Mouse (Mus musculus): Measurements from ENCODE around the gene Phldb2. TPM values are rescaled to one million over a fixed set of nuclear protein-coding genes. Genes with fewer than 3 reads are reported as not detected.

Phldb2 gene
- polyA plus RNA-seq, 1 experiment = 1.8 TPM

GRCm38 (mm10) chr16:45787650-45788049 is 165.7 kb downstream of the Phldb2 start:
- H3K27ac ChIP-seq (ENCODE audit: control insufficient read depth, insufficient read depth, low read length) = no peak overlapping the region

GRCm38 (mm10) chr16:45786639-45787038 is 166.8 kb downstream of the Phldb2 start:
- no peaks in the 10 kb centered on the region for H3K27me3 ChIP-seq (ENCODE audit: control insufficient read depth, insufficient read depth, low read length)
- H3K4me1 ChIP-seq (replicated peaks; ENCODE audit: control insufficient read depth, insufficient read depth, low read length) = peaks cover 6% of the 10 kb centered on the region
- TF ChIP-seq POLR2A (IDR thresholded peaks at IDR 0.05; ENCODE audit: control insufficient read depth, extremely low read depth, insufficient read depth, low read length, poor library complexity) (no peak), CTCF (IDR thresholded peaks at IDR 0.05; ENCODE audit: borderline replicate concordance, control insufficient read depth, extremely low read depth, insufficient read depth, low read length, poor library complexity) (no peak)
- peak; percentile 32 for DNase-seq
- H3K27ac ChIP-seq (ENCODE audit: control insufficient read depth, insufficient read depth, low read length) = no peak overlapping the region
- no peaks in the 10 kb centered on the region for H3K36me3 ChIP-seq (ENCODE audit: control insufficient read depth, insufficient read depth, low read length)
- 19% methylated on average over 8 of the region's 8 CpGs for WGBS
- no peak overlapping the region for H3K4me3 ChIP-seq (ENCODE audit: control insufficient read depth, insufficient read depth, low read length)

More at GRCm38 (mm10) chr16:45787650-45788049, 165.7 kb downstream of the Phldb2 start:
- 95% methylated on average over 6 of the region's 6 CpGs for WGBS
- peaks cover 6% of the 10 kb centered on the region for H3K4me1 ChIP-seq (replicated peaks; ENCODE audit: control insufficient read depth, insufficient read depth, low read length)
- DNase-seq = no peak
- no peaks in the 10 kb centered on the region for H3K36me3 ChIP-seq (ENCODE audit: control insufficient read depth, insufficient read depth, low read length)
- no peaks in the 10 kb centered on the region for H3K27me3 ChIP-seq (ENCODE audit: control insufficient read depth, insufficient read depth, low read length)
- no peak for TF ChIP-seq POLR2A (IDR thresholded peaks at IDR 0.05; ENCODE audit: control insufficient read depth, extremely low read depth, insufficient read depth, low read length, poor library complexity)
- TF ChIP-seq CTCF (IDR thresholded peaks at IDR 0.05; ENCODE audit: borderline replicate concordance, control insufficient read depth, extremely low read depth, insufficient read depth, low read length, poor library complexity) = no peak
- no peak overlapping the region for H3K4me3 ChIP-seq (ENCODE audit: control insufficient read depth, insufficient read depth, low read length)

GRCm38 (mm10) chr16:45780001-45780400 is 173.4 kb downstream of the Phldb2 start:
- Histone ChIP-seq H3K27ac (ENCODE audit: control insufficient read depth, insufficient read depth, low read length) (no peak overlapping the region), H3K27me3 (ENCODE audit: control insufficient read depth, insufficient read depth, low read length) (no peaks in the 10 kb centered on the region), H3K4me1 (replicated peaks; ENCODE audit: control insufficient read depth, insufficient read depth, low read length) (no peaks in the 10 kb centered on the region), H3K36me3 (ENCODE audit: control insufficient read depth, insufficient read depth, low read length) (no peaks in the 10 kb centered on the region), H3K4me3 (ENCODE audit: control insufficient read depth, insufficient read depth, low read length) (no peak overlapping the region)
- WGBS = 52% methylated on average over 6 of the region's 6 CpGs
- no peak for TF ChIP-seq CTCF (IDR thresholded peaks at IDR 0.05; ENCODE audit: borderline replicate concordance, control insufficient read depth, extremely low read depth, insufficient read depth, low read length, poor library complexity)
- TF ChIP-seq POLR2A (IDR thresholded peaks at IDR 0.05; ENCODE audit: control insufficient read depth, extremely low read depth, insufficient read depth, low read length, poor library complexity) = no peak
- DNase-seq = no peak

- WGBS = 97% methylated on average over 5 of the region's 5 CpGs
- H3K36me3 ChIP-seq (ENCODE audit: control insufficient read depth, insufficient read depth, low read length) = no peaks in the 10 kb centered on the region
- TF ChIP-seq POLR2A (IDR thresholded peaks at IDR 0.05; ENCODE audit: control insufficient read depth, extremely low read depth, insufficient read depth, low read length, poor library complexity) = no peak
- no peak for TF ChIP-seq CTCF (IDR thresholded peaks at IDR 0.05; ENCODE audit: borderline replicate concordance, control insufficient read depth, extremely low read depth, insufficient read depth, low read length, poor library complexity)
Observed at GRCm38 (mm10) chr16:45774813-45775212, 178.6 kb downstream of the Phldb2 start.

GRCm38 (mm10) chr16:45770914-45771313 is 182.5 kb downstream of the Phldb2 start:
- H3K27ac ChIP-seq (ENCODE audit: control insufficient read depth, insufficient read depth, low read length) = no peak overlapping the region
- WGBS = 98% methylated on average over 6 of the region's 6 CpGs
- no peak for DNase-seq
- no peaks in the 10 kb centered on the region for H3K36me3 ChIP-seq (ENCODE audit: control insufficient read depth, insufficient read depth, low read length)
- no peaks in the 10 kb centered on the region for H3K4me1 ChIP-seq (replicated peaks; ENCODE audit: control insufficient read depth, insufficient read depth, low read length)
- H3K4me3 ChIP-seq (ENCODE audit: control insufficient read depth, insufficient read depth, low read length) = no peak overlapping the region
- H3K27me3 ChIP-seq (ENCODE audit: control insufficient read depth, insufficient read depth, low read length) = no peaks in the 10 kb centered on the region
- TF ChIP-seq CTCF (IDR thresholded peaks at IDR 0.05; ENCODE audit: borderline replicate concordance, control insufficient read depth, extremely low read depth, insufficient read depth, low read length, poor library complexity) = no peak
- no peak for TF ChIP-seq POLR2A (IDR thresholded peaks at IDR 0.05; ENCODE audit: control insufficient read depth, extremely low read depth, insufficient read depth, low read length, poor library complexity)

More at GRCm38 (mm10) chr16:45774813-45775212, 178.6 kb downstream of the Phldb2 start:
- Histone ChIP-seq H3K27me3 (ENCODE audit: control insufficient read depth, insufficient read depth, low read length) (no peaks in the 10 kb centered on the region), H3K4me3 (ENCODE audit: control insufficient read depth, insufficient read depth, low read length) (no peak overlapping the region), H3K4me1 (replicated peaks; ENCODE audit: control insufficient read depth, insufficient read depth, low read length) (no peaks in the 10 kb centered on the region), H3K27ac (ENCODE audit: control insufficient read depth, insufficient read depth, low read length) (no peak overlapping the region)
- DNase-seq = no peak

GRCm38 (mm10) chr16:45767853-45768640 is 185.4 kb downstream of the Phldb2 start:
- 92% methylated on average over 10 of the region's 10 CpGs for WGBS
- TF ChIP-seq POLR2A (IDR thresholded peaks at IDR 0.05; ENCODE audit: control insufficient read depth, extremely low read depth, insufficient read depth, low read length, poor library complexity) = no peak
- TF ChIP-seq CTCF (IDR thresholded peaks at IDR 0.05; ENCODE audit: borderline replicate concordance, control insufficient read depth, extremely low read depth, insufficient read depth, low read length, poor library complexity) = no peak

More at GRCm38 (mm10) chr16:45767853-45768640, 185.4 kb downstream of the Phldb2 start:
- Histone ChIP-seq H3K36me3 (ENCODE audit: control insufficient read depth, insufficient read depth, low read length) (no peaks in the 10 kb centered on the region), H3K27me3 (ENCODE audit: control insufficient read depth, insufficient read depth, low read length) (no peaks in the 10 kb centered on the region), H3K27ac (ENCODE audit: control insufficient read depth, insufficient read depth, low read length) (no peak overlapping the region), H3K4me1 (replicated peaks; ENCODE audit: control insufficient read depth, insufficient read depth, low read length) (no peaks in the 10 kb centered on the region), H3K4me3 (ENCODE audit: control insufficient read depth, insufficient read depth, low read length) (no peak overlapping the region)
- DNase-seq = no peak

All from thymus, adult 2 months (tissue).